Mouse (Mus musculus) limb, embryonic 15.5 days (tissue): ENCODE data around the gene Wtap. TPM values are rescaled to one million over a fixed set of nuclear protein-coding genes. Genes with fewer than 3 reads are reported as not detected.

Experiments
- ATAC-seq: fragments of 200-750 bp; cut with Nextera tagmentation; 2 replicates; pipeline ENCODE4 v1.8.0; 2017; ENCODE audit warnings: low read depth, moderate TSS enrichment; ENCODE audit not compliant: insufficient number of reproducible peaks, low FRiP score, low TSS enrichment
- H3K27ac ChIP-seq: fragments of 300-500 bp; sonication (generic); 2 replicates; pipeline ENCODE4 v1.5.1; 2015; ENCODE audit warnings: moderate library complexity, mild to moderate bottlenecking, inconsistent platforms
- H3K27me3 ChIP-seq: fragments of 300-500 bp; sonication (generic); 2 replicates; pipeline ENCODE4 v1.6.1; 2015; ENCODE audit warnings: inconsistent platforms
- H3K36me3 ChIP-seq: fragments of 300-500 bp; sonication (generic); 2 replicates; pipeline ENCODE4 v1.6.1; 2015; ENCODE audit warnings: inconsistent platforms
- H3K4me1 ChIP-seq: fragments of 300-500 bp; sonication (generic); 2 replicates; pipeline ENCODE4 v1.6.1; 2015; ENCODE audit warnings: inconsistent platforms
- H3K4me2 ChIP-seq: fragments of 300-500 bp; sonication (generic); 2 replicates; pipeline ENCODE4 v1.6.1; 2015; ENCODE audit warnings: mild to moderate bottlenecking, inconsistent platforms
- H3K4me3 ChIP-seq: fragments of 300-500 bp; sonication (generic); 2 replicates; pipeline ENCODE4 v1.5.1; 2015; ENCODE audit warnings: mild to moderate bottlenecking, inconsistent platforms
- H3K9ac ChIP-seq: fragments of 300-500 bp; sonication (generic); 2 replicates; pipeline ENCODE4 v1.6.1; 2015; ENCODE audit warnings: inconsistent platforms
- H3K9me3 ChIP-seq: fragments of 300-500 bp; sonication (generic); 2 replicates; pipeline ENCODE4 v1.6.1; 2016; ENCODE audit warnings: inconsistent platforms
- WGBS: fragments of 180-500 bp; shearing (Covaris S2); methylation state at CpG from one replicate; pipeline ENCODE4 v1.1.7; 2015; 5-methylcytosine and 5-hydroxymethylcytosine counted together
- polyA plus RNA-seq: library from polyadenylated mRNA; unstranded; fragments of >200 nt; fragmentation: Nextera tagmentation; extraction: Ambion mirVana; gene quantifications from 2 replicates; pipeline ENCODE4 v1.2.1, GENCODE M21; 2015

The Wtap gene
- polyA plus RNA-seq, 1 experiment from 2014 or later, result 124 TPM

GRCm38 (mm10) chr17:12925703-12926180 is 68.2 kb downstream of the Wtap start:
- no peaks in the 10 kb centered on the region for H3K9me3 ChIP-seq
- no peaks in the 10 kb centered on the region for H3K4me1 ChIP-seq
- H3K27ac ChIP-seq, result no peak overlapping the region
- no peak overlapping the region for H3K4me3 ChIP-seq
- peaks cover 54% of the 10 kb centered on the region for H3K36me3 ChIP-seq
- no peaks in the 10 kb centered on the region for H3K27me3 ChIP-seq
- no peak overlapping the region for H3K9ac ChIP-seq
- H3K4me2 ChIP-seq, result no peak overlapping the region
- 87% methylated on average over 8 of the region's 8 CpGs for WGBS
- ATAC-seq, result no peak

DNA sequence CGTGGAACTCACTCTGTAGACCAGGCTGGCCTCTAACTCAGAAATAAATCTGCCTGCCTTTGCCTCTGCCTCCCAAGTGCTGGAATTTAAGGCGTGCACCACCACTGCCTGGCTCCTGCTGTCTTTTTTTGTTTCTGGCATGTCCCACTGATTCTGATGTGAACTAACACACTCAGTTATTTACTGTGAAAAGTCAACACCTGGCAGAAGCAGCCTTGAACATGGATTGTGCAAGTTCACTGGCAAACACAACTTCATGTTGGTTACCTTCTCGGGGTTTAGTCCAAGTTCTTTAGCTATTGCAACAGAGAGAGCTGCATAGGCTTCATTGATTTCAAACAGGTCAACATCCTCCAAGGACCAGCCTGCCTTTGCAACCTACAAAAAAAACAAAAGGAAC is 69.0 kb downstream of the Wtap start:
- H3K36me3 ChIP-seq, result peaks cover 61% of the 10 kb centered on the region

DNA sequence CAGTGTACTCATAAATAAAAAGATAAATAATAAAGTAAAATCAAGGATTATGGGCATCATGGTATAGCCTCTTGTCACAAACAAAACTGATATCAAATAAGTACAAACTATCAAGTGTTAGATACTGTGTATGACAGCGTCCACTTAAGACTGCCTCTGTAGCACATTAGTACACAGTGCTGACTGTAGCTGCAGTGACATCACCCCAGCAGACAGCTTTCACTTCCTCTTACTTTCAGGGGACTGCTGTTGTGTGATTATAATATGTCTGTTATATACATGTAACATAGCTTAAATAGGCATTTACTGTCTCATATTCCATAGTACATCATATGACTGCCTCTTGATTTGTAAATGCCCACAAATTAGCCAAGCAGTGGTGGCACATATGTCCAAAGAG is 72.9 kb downstream of the Wtap start:
- WGBS, result 92% methylated on average over 1 of the region's 1 CpGs
- Histone ChIP-seq H3K9me3 (no peaks in the 10 kb centered on the region), H3K4me3 (no peak overlapping the region), H3K4me1 (peaks cover 7% of the 10 kb centered on the region; the same call in 1 of the 2 replicates), H3K36me3 (peaks cover 66% of the 10 kb centered on the region), H3K9ac (no peak overlapping the region), H3K27me3 (no peaks in the 10 kb centered on the region), H3K27ac (no peak overlapping the region), H3K4me2 (no peak overlapping the region)
- ATAC-seq, result no peak

More for the DNA sequence above, 69.0 kb downstream of the Wtap start:
- Histone ChIP-seq H3K27me3 (no peaks in the 10 kb centered on the region), H3K4me1 (no peaks in the 10 kb centered on the region), H3K27ac (no peak overlapping the region), H3K9me3 (no peaks in the 10 kb centered on the region), H3K9ac (no peak overlapping the region), H3K4me2 (no peak overlapping the region), H3K4me3 (no peak overlapping the region)
- WGBS, result 89% methylated on average over 3 of the region's 3 CpGs
- no peak for ATAC-seq

Other genes with a start within 250 kb of the Wtap start
- 45.0 TPM in 2 replicates for gene Igf2r, start 224.5 kb downstream of the Wtap start, polyA plus RNA-seq
- gene Mas1, start 126.0 kb downstream of the Wtap start, polyA plus RNA-seq, result 0.92 and 1.5 TPM in 2 replicates
- gene Mrgprh, start 118.1 kb downstream of the Wtap start, polyA plus RNA-seq, result 0.17 and 0.29 TPM in 2 replicates
- gene Pnldc1, start 83.9 kb downstream of the Wtap start, polyA plus RNA-seq, result 1.6 and 2.2 TPM in 2 replicates
- 354 and 369 TPM in 2 replicates for gene Tcp1, start 78.5 kb downstream of the Wtap start, polyA plus RNA-seq
- gene Mrpl18, start 77.8 kb downstream of the Wtap start, polyA plus RNA-seq, result 132 and 136 TPM in 2 replicates
- 0.63 and 0.72 TPM in 2 replicates for gene Acat3, start 53.6 kb downstream of the Wtap start, polyA plus RNA-seq
- 128 and 133 TPM in 2 replicates for gene Acat2, start 33.4 kb downstream of the Wtap start, polyA plus RNA-seq
- 89.2 and 111 TPM in 2 replicates for gene Sod2, start 12.7 kb upstream of the Wtap start, polyA plus RNA-seq
- 0.22 TPM in 1 of 2 replicates, not detected in the other for gene Gpr31b, start 58.1 kb upstream of the Wtap start, polyA plus RNA-seq
- 0.10 TPM in 1 of 2 replicates, not detected in the other for gene Tcp10b, start 66.9 kb upstream of the Wtap start, polyA plus RNA-seq
- 0.08 and 0.14 TPM in 2 replicates for gene Unc93a, start 137.6 kb upstream of the Wtap start, polyA plus RNA-seq
- gene Smok2a, start 227.0 kb upstream of the Wtap start, polyA plus RNA-seq, result not detected in 2 replicates
- gene Smok2b, start 236.1 kb upstream of the Wtap start, polyA plus RNA-seq, result not detected in 2 replicates